Mouse (Mus musculus) kidney, adult 2 months (tissue): ENCODE measurements around the gene Ccdc188. TPM values are rescaled to one million over a fixed set of nuclear protein-coding genes. Genes with fewer than 3 reads are reported as not detected.

ENCODE experiments used
- DNase-seq: peaks from one replicate; pipeline ENCODE4 v3.0.0; 2021
- H3K27ac ChIP-seq: fragments of 200-500 bp; 2 replicates; pipeline ENCODE4 v1.5.1; 2012; ENCODE audit warnings: low read depth, low read length, control low read depth, inconsistent platforms; ENCODE audit not compliant: insufficient read depth
- H3K27me3 ChIP-seq: fragments of 200-500 bp; replicated peaks from 2 replicates; pipeline ENCODE4 v1.6.1; 2012; ENCODE audit warnings: mild to moderate bottlenecking, moderate library complexity, low read length, inconsistent platforms; ENCODE audit not compliant: control insufficient read depth, insufficient read depth
- H3K36me3 ChIP-seq: fragments of 200-500 bp; 2 replicates; pipeline ENCODE4 v1.6.1; 2012; ENCODE audit warnings: mild to moderate bottlenecking, moderate library complexity, low read length, inconsistent platforms; ENCODE audit not compliant: control insufficient read depth, insufficient read depth
- H3K4me1 ChIP-seq: fragments of 200-500 bp; 2 replicates; pipeline ENCODE4 v1.6.1; 2011; ENCODE audit warnings: low read length; ENCODE audit not compliant: control insufficient read depth, insufficient read depth
- H3K4me3 ChIP-seq: fragments of 200-500 bp; 2 replicates; pipeline ENCODE4 v1.5.1; 2011; ENCODE audit warnings: mild to moderate bottlenecking, low read depth, low read length, control low read depth; ENCODE audit not compliant: insufficient read depth
- CTCF ChIP-seq: fragments of 200-500 bp; conservative IDR thresholded peaks from 2 replicates; pipeline ENCODE4 v1.5.1; 2011; ENCODE audit warnings: low read depth, mild to moderate bottlenecking, control low read depth, low read length, moderate library complexity, mixed read lengths; ENCODE audit not compliant: insufficient read depth, insufficient read length
- POLR2A ChIP-seq: fragments of 200-500 bp; IDR thresholded peaks from one replicate; pipeline ENCODE4 v1.6.1; 2011; ENCODE audit warnings: low read depth, low read length, control low read depth
- WGBS: fragments of 180-500 bp; shearing (Covaris S2); methylation state at CpG from one replicate; pipeline ENCODE4 v1.1.7; 2018; 5-methylcytosine and 5-hydroxymethylcytosine counted together
- polyA plus RNA-seq: library from polyadenylated mRNA; depleted of rRNA; stranded (reverse); fragments of >200 nt; gene quantifications from 2 replicates; pipeline ENCODE4 v1.2.3, GENCODE M21; 2012

Gene Ccdc188
- polyA plus RNA-seq, 1 experiment = not detected

GRCm38 (mm10) chr16:18203430-18204091 lies 14.1 kb upstream of the Ccdc188 start:
- no peaks in the 10 kb centered on the region for H3K36me3 ChIP-seq
- no peaks in the 10 kb centered on the region for H3K4me1 ChIP-seq
- H3K4me3 ChIP-seq = no peak overlapping the region
- TF ChIP-seq POLR2A (no peak), CTCF (no peak)
- no peaks in the 10 kb centered on the region for H3K27me3 ChIP-seq
- no peak overlapping the region for H3K27ac ChIP-seq
- WGBS = 46% methylated on average over 7 of the region's 7 CpGs
- DNase-seq = no peak

DNA sequence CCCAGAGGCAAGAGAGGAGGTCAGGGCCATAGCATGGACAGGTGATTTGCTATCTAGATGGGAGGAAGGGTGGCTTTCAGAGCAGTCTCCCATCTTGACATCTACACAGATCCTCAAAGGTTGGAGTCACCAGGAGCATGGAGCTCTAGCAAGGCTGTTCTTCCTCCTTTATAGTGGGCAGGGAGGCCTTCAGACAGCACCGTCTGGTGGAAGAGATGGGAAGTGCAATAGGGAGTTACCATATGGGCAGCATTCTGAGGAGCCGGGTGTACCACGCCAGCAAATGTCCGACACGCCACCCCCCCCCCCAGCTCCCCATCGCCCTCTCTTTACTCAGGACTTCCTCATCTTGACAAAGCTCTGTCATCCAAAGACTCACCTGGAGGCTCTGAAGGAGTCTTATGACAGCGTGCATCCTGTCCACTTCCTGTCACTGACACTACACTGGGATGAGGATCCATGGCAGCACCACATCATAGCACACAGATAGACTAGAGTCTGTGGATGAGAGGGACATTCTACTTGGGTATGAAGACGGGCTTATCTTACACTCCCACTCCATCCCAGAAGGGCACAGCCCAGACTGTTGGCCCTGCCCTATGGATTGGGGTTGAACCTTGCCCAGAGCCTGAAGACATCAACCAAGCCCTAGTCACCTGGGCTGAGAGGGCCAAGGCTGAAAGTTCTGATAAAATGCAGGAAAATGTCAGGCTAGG lies 6.8 kb upstream of the Ccdc188 start:
- peak; percentile 61 for DNase-seq
- no peak overlapping the region for H3K27ac ChIP-seq
- TF ChIP-seq POLR2A = no peak
- TF ChIP-seq CTCF = peak; percentile 83
- H3K27me3 ChIP-seq = no peaks in the 10 kb centered on the region
- WGBS = 19% methylated on average over 8 of the region's 8 CpGs
- H3K36me3 ChIP-seq = no peaks in the 10 kb centered on the region
- H3K4me1 ChIP-seq = no peaks in the 10 kb centered on the region
- no peak overlapping the region for H3K4me3 ChIP-seq

- H3K27me3 ChIP-seq = no peaks in the 10 kb centered on the region
- DNase-seq = peak; percentile 81
- H3K4me1 ChIP-seq = no peaks in the 10 kb centered on the region
- 43% methylated on average over 10 of the region's 10 CpGs for WGBS
- no peak overlapping the region for H3K27ac ChIP-seq
- TF ChIP-seq CTCF (peak; percentile 95), POLR2A (no peak)
- H3K36me3 ChIP-seq = no peaks in the 10 kb centered on the region
- no peak overlapping the region for H3K4me3 ChIP-seq
These were observed 6.1 kb upstream of the Ccdc188 start for GRCm38 (mm10) chr16:18211417-18212171.

GRCm38 (mm10) chr16:18213689-18214088 lies 4.0 kb upstream of the Ccdc188 start:
- no peak overlapping the region for H3K4me3 ChIP-seq
- DNase-seq = no peak
- H3K27ac ChIP-seq = no peak overlapping the region
- no peaks in the 10 kb centered on the region for H3K4me1 ChIP-seq
- WGBS = 48% methylated on average over 6 of the region's 6 CpGs
- H3K36me3 ChIP-seq = no peaks in the 10 kb centered on the region
- TF ChIP-seq POLR2A (no peak), CTCF (no peak)
- no peaks in the 10 kb centered on the region for H3K27me3 ChIP-seq

DNA sequence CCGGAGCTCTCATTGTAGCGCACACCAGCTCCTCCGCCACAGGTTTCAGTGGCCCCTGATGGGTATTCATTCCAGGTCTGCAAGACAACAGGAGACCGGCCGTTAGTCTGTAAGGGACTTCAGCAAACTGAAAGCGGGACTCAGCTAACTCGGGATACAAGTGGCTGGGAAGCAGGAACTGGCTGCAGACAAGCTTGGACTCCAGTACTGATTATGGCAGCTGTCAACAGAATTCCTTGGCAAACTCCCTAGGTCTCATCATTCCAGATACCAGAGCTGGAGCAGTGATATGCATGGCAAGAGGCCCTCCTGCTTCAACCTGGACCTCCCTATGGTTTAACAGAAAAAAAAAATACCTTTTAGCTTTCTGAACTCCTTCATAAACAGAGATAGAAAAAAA lies 2.8 kb upstream of the Ccdc188 start:
- WGBS = 82% methylated on average over 7 of the region's 7 CpGs
- H3K27me3 ChIP-seq = no peaks in the 10 kb centered on the region
- TF ChIP-seq POLR2A (no peak), CTCF (no peak)
- no peak overlapping the region for H3K4me3 ChIP-seq
- no peak overlapping the region for H3K27ac ChIP-seq
- H3K4me1 ChIP-seq = no peaks in the 10 kb centered on the region
- H3K36me3 ChIP-seq = no peaks in the 10 kb centered on the region
- DNase-seq = no peak

DNA sequence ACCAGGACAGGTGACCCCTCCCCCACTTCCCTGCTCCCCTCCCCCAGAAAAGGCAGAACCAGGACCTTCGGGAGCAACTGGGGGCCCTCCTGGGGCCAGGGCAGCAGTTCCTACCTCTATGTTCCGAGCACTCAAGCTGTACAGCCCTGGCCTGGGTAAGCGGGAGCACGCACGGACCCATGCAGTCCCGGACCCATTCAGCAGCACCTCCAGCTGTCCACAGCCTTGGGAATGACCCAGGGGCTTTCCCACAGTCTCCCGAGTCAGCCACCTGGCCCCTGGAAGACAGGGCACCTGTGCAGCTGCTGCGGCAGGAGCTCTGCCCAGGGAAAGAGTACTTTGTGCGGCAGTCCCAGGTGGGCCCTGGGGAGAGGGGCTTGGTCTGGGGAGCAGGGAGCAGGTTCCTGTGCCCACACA lies 909 bp downstream of the Ccdc188 start:
- H3K36me3 ChIP-seq = no peaks in the 10 kb centered on the region
- TF ChIP-seq POLR2A (no peak), CTCF (no peak)
- 80% methylated on average over 9 of the region's 9 CpGs for WGBS
- no peak overlapping the region for H3K4me3 ChIP-seq
- H3K27me3 ChIP-seq = no peaks in the 10 kb centered on the region
- DNase-seq = no peak
- H3K4me1 ChIP-seq = no peaks in the 10 kb centered on the region
- H3K27ac ChIP-seq = no peak overlapping the region

GRCm38 (mm10) chr16:18220001-18220400 lies 2.3 kb downstream of the Ccdc188 start:
- Histone ChIP-seq H3K27ac (no peak overlapping the region), H3K36me3 (no peaks in the 10 kb centered on the region), H3K4me3 (no peak overlapping the region), H3K27me3 (no peaks in the 10 kb centered on the region), H3K4me1 (no peaks in the 10 kb centered on the region)
- TF ChIP-seq POLR2A (no peak), CTCF (no peak)
- WGBS = 54% methylated on average over 8 of the region's 8 CpGs
- DNase-seq = peak; percentile 24
